Mouse (Mus musculus): ENCODE results near the gene Rbm8a2. TPM values are rescaled to one million over a fixed set of nuclear protein-coding genes. Genes with fewer than 3 reads are reported as not detected.

Gene Rbm8a2
- total and polyA plus RNA-seq, 3 experiments, result 0.38 to 3.2 (median 0.93) TPM

DNA sequence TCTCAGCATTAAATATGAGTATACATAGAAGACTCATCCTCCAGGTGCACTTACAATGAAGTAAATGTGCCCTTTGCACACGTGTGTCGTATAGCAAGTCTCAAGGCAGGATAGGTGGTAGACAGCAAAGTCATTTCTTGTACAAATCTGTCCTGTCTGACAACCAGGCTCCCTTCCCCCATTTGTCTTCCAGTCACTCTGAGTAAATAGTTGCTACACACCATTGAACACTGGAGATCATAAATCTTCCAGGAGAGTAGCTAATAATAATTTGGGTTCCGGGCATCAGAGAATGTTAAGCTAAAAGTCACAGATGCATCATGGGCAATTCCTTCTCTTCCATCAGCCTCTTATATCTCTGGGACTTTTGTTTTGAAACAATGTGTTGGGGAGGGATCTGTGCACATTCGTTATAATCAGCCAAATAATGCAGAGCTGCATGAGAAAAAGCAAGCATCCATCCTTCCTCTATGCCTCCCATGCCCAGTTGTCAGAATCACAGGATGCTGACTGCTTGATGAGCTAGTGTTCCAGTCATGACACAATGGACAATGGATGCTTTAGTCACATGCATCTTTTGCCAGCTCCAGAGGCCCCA lies 32.1 kb downstream of the Rbm8a2 start:
- H3K9me3 ChIP-seq (replicated peaks; ENCODE audit: low read length), result no peaks in the 10 kb centered on the region
- no peak overlapping the region for H3K4me2 ChIP-seq (ENCODE audit: insufficient read depth, low read depth, poor library complexity, severe bottlenecking)
- no peak overlapping the region for H3K27ac ChIP-seq (ENCODE audit: insufficient read depth, low read depth)
- H3K79me2 ChIP-seq (replicated peaks; ENCODE audit: control insufficient read depth, extremely low read depth, insufficient read depth, poor library complexity, severe bottlenecking), result no peaks in the 10 kb centered on the region
- dilution Hi-C loops (cut with MboI; ENCODE audit: extremely low pct_ligation_motif_present, extremely low pct_unique_long_range_greater_than_20kb, low sequenced_read_pairs) (no loop called here), in situ Hi-C loops (cut with MboI; ENCODE audit: low pct_ligation_motif_present, low pct_unique_long_range_greater_than_20kb, low sequenced_read_pairs) (loop anchor here (25.0 kb wide), 1 partner anchor 740 kb away; no protein-coding TSS in a partner anchor)
- no peak overlapping the region for H3K4me3 ChIP-seq (replicated peaks in 1 of 3; ENCODE audit: low read depth in 2 of 3, low read length in 2 of 3, poor library complexity in 1 of 3)
- H3K9ac ChIP-seq (ENCODE audit: insufficient read depth, low read depth), result no peak overlapping the region
- DNase-seq (ENCODE audit: extremely low read depth), result no peak
- no peaks in the 10 kb centered on the region for H3K36me3 ChIP-seq (replicated peaks in 1 of 2; ENCODE audit: control insufficient read depth in 1 of 2, insufficient read depth in 1 of 2, low read length in 1 of 2)
- no peaks in the 10 kb centered on the region for H3K4me1 ChIP-seq (ENCODE audit: control insufficient read depth in 1 of 2, insufficient read depth in 2 of 2)
- no peaks in the 10 kb centered on the region for H3K27me3 ChIP-seq (replicated peaks)
- TF ChIP-seq UBTF (IDR thresholded peaks at IDR 0.05; ENCODE audit: low read depth, low read length), result no peak
- no peak for TF ChIP-seq SIN3A (IDR thresholded peaks at IDR 0.05; ENCODE audit: low read length)
- TF ChIP-seq MEF2A (IDR thresholded peaks at IDR 0.05; ENCODE audit: borderline replicate concordance, low read depth, low read length), result no peak
- no peak for TF ChIP-seq KAT2A (IDR thresholded peaks at IDR 0.05; ENCODE audit: insufficient replicate concordance, low read length)
- no peak for TF ChIP-seq ZMIZ1 (IDR thresholded peaks at IDR 0.05; ENCODE audit: low read depth, low read length)
- TF ChIP-seq POLR2AphosphoS2 (IDR thresholded peaks at IDR 0.05; ENCODE audit: low read depth, low read length), result no peak
- no peak for TF ChIP-seq E2F4 (IDR thresholded peaks at IDR 0.05; ENCODE audit: insufficient replicate concordance, low read depth, low read length)
- no peak for TF ChIP-seq NRF1 (IDR thresholded peaks at IDR 0.05; ENCODE audit: low read depth, low read length)
- no peak for TF ChIP-seq POLR2A (IDR thresholded peaks at IDR 0.05; ENCODE audit: low read depth, low read length)
- TF ChIP-seq TBP (conservative IDR thresholded peaks at IDR 0.05; ENCODE audit: low read depth, low read length), result no peak
- TF ChIP-seq ZKSCAN1 (IDR thresholded peaks at IDR 0.05; ENCODE audit: borderline replicate concordance, low read depth, low read length), result no peak
- no peak for TF ChIP-seq JUN (IDR thresholded peaks at IDR 0.05; ENCODE audit: insufficient read depth, low read depth, low read length)
- TF ChIP-seq NELFE (IDR thresholded peaks at IDR 0.05; ENCODE audit: low read depth, low read length), result no peak
- TF ChIP-seq USF2 (conservative IDR thresholded peaks at IDR 0.05; ENCODE audit: low read depth, low read length), result no peak
- no peak for TF ChIP-seq RCOR1 (conservative IDR thresholded peaks at IDR 0.05; ENCODE audit: low read depth, low read length)

DNA sequence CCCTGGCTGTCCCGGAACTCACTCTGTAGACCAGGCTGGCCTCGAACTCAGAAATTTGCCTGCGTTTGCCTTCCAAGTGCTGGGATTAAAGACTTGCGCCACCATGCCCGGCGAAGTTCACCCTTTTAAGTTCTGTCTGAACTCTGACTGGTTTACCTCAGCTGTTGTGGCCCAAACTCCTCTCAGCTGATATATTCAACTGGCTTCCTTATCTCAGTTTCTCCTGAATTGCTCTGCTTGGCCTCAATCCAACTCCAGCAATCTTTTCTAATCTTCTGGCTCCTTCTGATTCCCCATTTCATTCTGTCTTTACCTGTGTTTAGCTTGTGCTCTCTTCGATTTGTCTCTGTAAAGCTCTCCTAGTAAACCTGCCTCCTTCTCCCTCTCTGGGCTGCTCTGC lies 35.7 kb downstream of the Rbm8a2 start:
- dilution Hi-C loops (cut with MboI; ENCODE audit: extremely low pct_ligation_motif_present, extremely low pct_unique_long_range_greater_than_20kb, low sequenced_read_pairs), result no loop called here
- Histone ChIP-seq H3K27ac (ENCODE audit: insufficient read depth, low read depth) (no peak overlapping the region), H3K9me3 (replicated peaks; ENCODE audit: low read length) (no peaks in the 10 kb centered on the region), H3K36me3 (replicated peaks in 1 of 2; ENCODE audit: control insufficient read depth in 1 of 2, insufficient read depth in 1 of 2, low read length in 1 of 2) (no peaks in the 10 kb centered on the region), H3K4me3 (replicated peaks in 1 of 3; ENCODE audit: low read depth in 2 of 3, low read length in 2 of 3, poor library complexity in 1 of 3) (no peak overlapping the region), H3K4me1 (ENCODE audit: control insufficient read depth in 1 of 2, insufficient read depth in 2 of 2) (no peaks in the 10 kb centered on the region), H3K79me2 (replicated peaks; ENCODE audit: control insufficient read depth, extremely low read depth, insufficient read depth, poor library complexity, severe bottlenecking) (no peaks in the 10 kb centered on the region), H3K4me2 (ENCODE audit: insufficient read depth, low read depth, poor library complexity, severe bottlenecking) (no peak overlapping the region), H3K27me3 (replicated peaks) (no peaks in the 10 kb centered on the region), H3K9ac (ENCODE audit: insufficient read depth, low read depth) (no peak overlapping the region)
- in situ Hi-C loops (cut with MboI; ENCODE audit: low pct_ligation_motif_present, low pct_unique_long_range_greater_than_20kb, low sequenced_read_pairs), result loop anchor here (25.0 kb wide), 1 partner anchor 744 kb away; no protein-coding TSS in a partner anchor
- no peak for DNase-seq (ENCODE audit: extremely low read depth)
- TF ChIP-seq NRF1 (IDR thresholded peaks at IDR 0.05; ENCODE audit: low read depth, low read length) (no peak), ZMIZ1 (IDR thresholded peaks at IDR 0.05; ENCODE audit: low read depth, low read length) (no peak), IRF4 (IDR thresholded peaks at IDR 0.05; ENCODE audit: low read depth, low read length) (no peak), ETS1 (conservative IDR thresholded peaks at IDR 0.05; ENCODE audit: low read depth, low read length) (no peak), KAT2A (IDR thresholded peaks at IDR 0.05; ENCODE audit: insufficient replicate concordance, low read length) (no peak), HCFC1 (IDR thresholded peaks at IDR 0.05; ENCODE audit: low read depth, low read length) (no peak), MAZ (IDR thresholded peaks at IDR 0.05; ENCODE audit: low read depth, low read length) (no peak), ELF1 (IDR thresholded peaks at IDR 0.05; ENCODE audit: low read depth, low read length) (no peak)

Data from CH12.LX (cell line).